Mouse (Mus musculus) thymus, postnatal 10 days (tissue): ENCODE measurements at regions not wholly inside any gene's neighbourhood (a gene's known extent, or its start where the extent isn't known, plus 50 kb on each side); places are given as distances from the start of the nearest gene placed in this dataset.

Experiments
- DNase-seq, 2 experiments: peaks; one replicate each; pipeline ENCODE4 v3.0.0; 2021; ENCODE audit warnings: low spot score in 2 of 2

DNA sequence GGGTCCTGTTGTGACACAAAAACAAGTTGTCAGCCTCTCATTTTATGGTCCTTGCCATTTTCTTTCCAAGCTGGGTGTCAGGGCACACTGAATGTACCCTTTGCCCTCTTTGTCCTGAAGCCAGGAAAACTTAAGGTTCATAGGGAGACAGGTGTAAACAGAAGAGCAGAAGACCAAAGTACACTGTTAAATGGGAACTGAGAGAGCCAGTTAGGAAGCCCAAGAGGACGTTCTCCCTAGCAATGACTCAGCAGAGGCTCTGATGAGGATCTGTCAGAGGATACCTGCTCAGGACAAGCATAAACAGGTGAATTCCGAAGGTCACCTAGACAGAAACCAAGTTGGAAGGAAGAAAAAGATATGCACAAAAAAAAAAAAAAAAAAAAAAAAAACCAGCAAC is 94.0 kb downstream of the Sp3 start:
- no peak for DNase-seq
